Mouse (Mus musculus): ENCODE measurements around the gene Gm3033. TPM values are rescaled to one million over a fixed set of nuclear protein-coding genes. Genes with fewer than 3 reads are reported as not detected.
"Not testable (repeated sequence)": the region's sequence is repeated elsewhere in the genome, so short reads cannot be mapped to it uniquely, and the experiment has no call there.

Gm3033 gene
- not detected in 2 replicates for polyA plus RNA-seq (2016; fragmentation: Nextera tagmentation; extraction: Ambion mirVana)

GRCm38 (mm10) chr14:3845945-3846344 lies at the start of gene Gm3033:
TSS of gene Gm3033 (plus strand) at chr14:3846245.
- not testable (repeated sequence) for DNase-seq (ENCODE audit: extremely low spot score, low spot score); H3K4me3 ChIP-seq; H3K27ac ChIP-seq; H3K36me3 ChIP-seq (replicated peaks); H3K4me1 ChIP-seq; H3K9me3 ChIP-seq; H3K27me3 ChIP-seq (ENCODE audit: poor library complexity, severe bottlenecking)
- no CpG with 5 or more reads among the region's 2 CpGs for WGBS

- not testable (repeated sequence) for H3K27me3 ChIP-seq (ENCODE audit: poor library complexity, severe bottlenecking); H3K4me1 ChIP-seq; H3K9me3 ChIP-seq; H3K27ac ChIP-seq; H3K36me3 ChIP-seq (replicated peaks); H3K4me3 ChIP-seq; DNase-seq (ENCODE audit: extremely low spot score, low spot score)
- no CpG with 5 or more reads among the region's 31 CpGs for WGBS
These were observed 36.3 kb upstream of the Gm3033 start, which contains the start of gene Gm3002 for GRCm38 (mm10) chr14:3809774-3810173. TSS of gene Gm3002 (plus strand) at chr14:3810074.

GRCm38 (mm10) chr14:3883872-3884271 lies 37.8 kb downstream of the Gm3033 start, which contains the start of gene Gm2916:
TSS of gene Gm2916 (plus strand) at chr14:3884172.
- not testable (repeated sequence) for H3K27ac ChIP-seq; H3K36me3 ChIP-seq (replicated peaks); H3K27me3 ChIP-seq (ENCODE audit: poor library complexity, severe bottlenecking); H3K4me1 ChIP-seq; H3K4me3 ChIP-seq; H3K9me3 ChIP-seq; DNase-seq (ENCODE audit: extremely low spot score, low spot score)
- WGBS, result no CpG with 5 or more reads among the region's 1 CpGs

Other genes starting within 250 kb of the Gm3033 start
- gene Gm3012, start 211.7 kb upstream of the Gm3033 start, polyA plus RNA-seq (2016; fragmentation: Nextera tagmentation; extraction: Ambion mirVana), result not detected in 2 replicates
- 1.0 and 1.3 TPM in 2 replicates for gene Gm3020, start 194.2 kb upstream of the Gm3033 start, polyA plus RNA-seq (2016; fragmentation: Nextera tagmentation; extraction: Ambion mirVana)
- not detected in 2 replicates for gene Gm3043, start 157.5 kb upstream of the Gm3033 start, polyA plus RNA-seq (2016; fragmentation: Nextera tagmentation; extraction: Ambion mirVana)
- 0.32 and 0.52 TPM in 2 replicates for gene Gm3002, start 36.2 kb upstream of the Gm3033 start, polyA plus RNA-seq (2016; fragmentation: Nextera tagmentation; extraction: Ambion mirVana)
- 0.14 and 0.49 TPM in 2 replicates for gene Gm2916, start 37.9 kb downstream of the Gm3033 start, polyA plus RNA-seq (2016; fragmentation: Nextera tagmentation; extraction: Ambion mirVana)
- gene Gm3029, start 85.5 kb downstream of the Gm3033 start, polyA plus RNA-seq (2016; fragmentation: Nextera tagmentation; extraction: Ambion mirVana), result not detected in 2 replicates
- 0.10 TPM in 2 replicates for gene Gm3095, start 117.3 kb downstream of the Gm3033 start, polyA plus RNA-seq (2016; fragmentation: Nextera tagmentation; extraction: Ambion mirVana)
- not detected in 2 replicates for gene Gm3099, start 152.1 kb downstream of the Gm3033 start, polyA plus RNA-seq (2016; fragmentation: Nextera tagmentation; extraction: Ambion mirVana)
- gene Gm5796, start 177.7 kb downstream of the Gm3033 start, polyA plus RNA-seq (2016; fragmentation: Nextera tagmentation; extraction: Ambion mirVana), result 0.54 and 0.89 TPM in 2 replicates
- not detected in 2 replicates for gene Gm3115, start 237.9 kb downstream of the Gm3033 start, polyA plus RNA-seq (2016; fragmentation: Nextera tagmentation; extraction: Ambion mirVana)